Mouse (Mus musculus): ENCODE data around the gene Zswim9. TPM values are rescaled to one million over a fixed set of nuclear protein-coding genes. Genes with fewer than 3 reads are reported as not detected.
A peak's percentile ranks its signal among the peaks of the same experiment; 100 is the strongest.

Zswim9 gene
- 3.6 and 10.3 TPM in 2 replicates for polyA plus RNA-seq (2014; fragmentation: Nextera tagmentation; extraction: Ambion mirVana)

DNA sequence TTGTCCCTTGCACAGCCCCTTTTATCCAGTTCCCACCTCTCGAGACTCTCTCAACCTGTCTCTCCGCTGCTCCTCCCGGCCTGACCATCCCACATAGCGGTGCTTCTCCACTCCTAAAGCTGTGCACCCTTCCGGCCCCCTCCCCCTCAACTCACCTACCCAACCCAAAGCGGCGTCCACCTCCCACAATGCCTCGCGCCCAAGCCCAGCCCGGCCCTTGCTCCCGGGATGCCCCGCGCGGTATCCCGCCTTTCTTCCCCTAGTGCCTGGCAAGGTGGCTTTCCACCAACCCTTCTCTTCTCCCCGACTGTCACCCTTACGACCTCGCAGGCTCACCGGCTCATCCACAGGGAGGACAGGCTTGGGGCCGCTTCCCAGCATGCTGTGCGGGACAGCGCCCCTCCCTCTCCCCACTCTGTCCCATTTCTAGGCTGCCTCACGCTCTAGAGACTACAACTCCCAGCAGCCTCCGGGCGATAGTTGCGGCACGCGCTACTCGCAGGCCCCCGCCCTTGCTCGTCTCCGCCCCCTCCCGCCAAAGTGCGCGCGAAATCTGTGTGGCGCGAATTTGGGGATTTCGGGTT, at the start of gene Zswim9:
Gene Zswim9 (minus strand): TSS at position 414 of the 584 bp plus-strand sequence.
- peak within 1 kb of the TSS; percentile 61 for H3K4me2 ChIP-seq (replicated peaks; ENCODE audit: low read depth, low read length)
- no peaks in the 10 kb centered on the region for H3K4me1 ChIP-seq (ENCODE audit: control insufficient read depth, insufficient read depth, low read length)
- under 1% methylated on average over 39 of the region's 39 CpGs for WGBS
- no peaks in the 10 kb centered on the region for H3K9me3 ChIP-seq (ENCODE audit: control insufficient read depth, low read length)
- H3K27ac ChIP-seq (ENCODE audit: low read depth, low read length), result peak within 1 kb of the TSS; percentile 78; the same call in 1 of the 2 replicates
- no peaks in the 10 kb centered on the region for H3K27me3 ChIP-seq (ENCODE audit: control insufficient read depth, insufficient read depth, low read length)
- peak; percentile 98 for ATAC-seq (ENCODE audit: low FRiP score, low TSS enrichment)
- H3K9ac ChIP-seq (ENCODE audit: low read depth, low read length), result peak within 1 kb of the TSS; percentile 67
- peaks cover 26% of the 10 kb centered on the region for H3K36me3 ChIP-seq (ENCODE audit: control insufficient read depth, insufficient read depth, low read length)
- H3K4me3 ChIP-seq (ENCODE audit: low read length), result peak within 1 kb of the TSS; percentile 65

- H3K27ac ChIP-seq (ENCODE audit: low read depth, low read length), result no peak within 1 kb of the TSS
These were observed 45.8 kb upstream of the Zswim9 start, which contains the start of gene Pla2g4c for GRCm38 (mm10) chr7:13324316-13324715. TSS of gene Pla2g4c (plus strand) at chr7:13324655.

GRCm38 (mm10) chr7:13321424-13321823, 42.9 kb upstream of the Zswim9 start:
- 92% methylated on average over 3 of the region's 3 CpGs for WGBS
- H3K9ac ChIP-seq (ENCODE audit: low read depth, low read length), result no peak overlapping the region
- ATAC-seq (ENCODE audit: low FRiP score, low TSS enrichment), result no peak
- no peak overlapping the region for H3K27ac ChIP-seq (ENCODE audit: low read depth, low read length)
- H3K4me3 ChIP-seq (ENCODE audit: low read length), result no peak overlapping the region
- H3K4me2 ChIP-seq (replicated peaks; ENCODE audit: low read depth, low read length), result no peak overlapping the region
- H3K4me1 ChIP-seq (ENCODE audit: control insufficient read depth, insufficient read depth, low read length), result no peaks in the 10 kb centered on the region
- H3K9me3 ChIP-seq (ENCODE audit: control insufficient read depth, low read length), result no peaks in the 10 kb centered on the region
- H3K36me3 ChIP-seq (ENCODE audit: control insufficient read depth, insufficient read depth, low read length), result no peaks in the 10 kb centered on the region
- H3K27me3 ChIP-seq (ENCODE audit: control insufficient read depth, insufficient read depth, low read length), result no peaks in the 10 kb centered on the region

More at GRCm38 (mm10) chr7:13324316-13324715, 45.8 kb upstream of the Zswim9 start, which contains the start of gene Pla2g4c:
- 92% methylated on average over 2 of the region's 2 CpGs for WGBS
- no peak for ATAC-seq (ENCODE audit: low FRiP score, low TSS enrichment)
- no peak within 1 kb of the TSS for H3K9ac ChIP-seq (ENCODE audit: low read depth, low read length)
- H3K4me3 ChIP-seq (ENCODE audit: low read length), result no peak within 1 kb of the TSS
- no peaks in the 10 kb centered on the region for H3K36me3 ChIP-seq (ENCODE audit: control insufficient read depth, insufficient read depth, low read length)
- H3K4me2 ChIP-seq (replicated peaks; ENCODE audit: low read depth, low read length), result no peak within 1 kb of the TSS
- H3K9me3 ChIP-seq (ENCODE audit: control insufficient read depth, low read length), result no peaks in the 10 kb centered on the region
- no peaks in the 10 kb centered on the region for H3K4me1 ChIP-seq (ENCODE audit: control insufficient read depth, insufficient read depth, low read length)
- H3K27me3 ChIP-seq (ENCODE audit: control insufficient read depth, insufficient read depth, low read length), result no peaks in the 10 kb centered on the region

- Histone ChIP-seq H3K4me3 (ENCODE audit: low read length) (no peak overlapping the region), H3K9ac (ENCODE audit: low read depth, low read length) (no peak overlapping the region), H3K4me1 (ENCODE audit: control insufficient read depth, insufficient read depth, low read length) (no peaks in the 10 kb centered on the region), H3K27ac (ENCODE audit: low read depth, low read length) (no peak overlapping the region), H3K9me3 (ENCODE audit: control insufficient read depth, low read length) (no peaks in the 10 kb centered on the region), H3K36me3 (ENCODE audit: control insufficient read depth, insufficient read depth, low read length) (peaks cover 39% of the 10 kb centered on the region), H3K27me3 (ENCODE audit: control insufficient read depth, insufficient read depth, low read length) (no peaks in the 10 kb centered on the region), H3K4me2 (replicated peaks; ENCODE audit: low read depth, low read length) (no peak overlapping the region)
- ATAC-seq (ENCODE audit: low FRiP score, low TSS enrichment), result no peak
- 87% methylated on average over 5 of the region's 5 CpGs for WGBS
These were observed 35.6 kb upstream of the Zswim9 start for GRCm38 (mm10) chr7:13314095-13314597.

- no peak for ATAC-seq (ENCODE audit: low FRiP score, low TSS enrichment)
- Histone ChIP-seq H3K9me3 (ENCODE audit: control insufficient read depth, low read length) (no peaks in the 10 kb centered on the region), H3K27ac (ENCODE audit: low read depth, low read length) (no peak overlapping the region), H3K4me2 (replicated peaks; ENCODE audit: low read depth, low read length) (no peak overlapping the region), H3K36me3 (ENCODE audit: control insufficient read depth, insufficient read depth, low read length) (peaks cover 65% of the 10 kb centered on the region), H3K27me3 (ENCODE audit: control insufficient read depth, insufficient read depth, low read length) (no peaks in the 10 kb centered on the region), H3K4me1 (ENCODE audit: control insufficient read depth, insufficient read depth, low read length) (no peaks in the 10 kb centered on the region), H3K4me3 (ENCODE audit: low read length) (no peak overlapping the region), H3K9ac (ENCODE audit: low read depth, low read length) (no peak overlapping the region)
- 91% methylated on average over 4 of the region's 4 CpGs for WGBS
These were observed 32.9 kb upstream of the Zswim9 start for GRCm38 (mm10) chr7:13311401-13311800.

- 98% methylated on average over 6 of the region's 6 CpGs for WGBS
- no peak overlapping the region for H3K4me2 ChIP-seq (replicated peaks; ENCODE audit: low read depth, low read length)
These were observed 32.1 kb upstream of the Zswim9 start for GRCm38 (mm10) chr7:13310493-13311199.

GRCm38 (mm10) chr7:13309407-13309806, 30.9 kb upstream of the Zswim9 start:
- WGBS, result 86% methylated on average over 2 of the region's 2 CpGs
- H3K27me3 ChIP-seq (ENCODE audit: control insufficient read depth, insufficient read depth, low read length), result no peaks in the 10 kb centered on the region
- H3K9ac ChIP-seq (ENCODE audit: low read depth, low read length), result no peak overlapping the region
- no peaks in the 10 kb centered on the region for H3K4me1 ChIP-seq (ENCODE audit: control insufficient read depth, insufficient read depth, low read length)
- H3K27ac ChIP-seq (ENCODE audit: low read depth, low read length), result no peak overlapping the region
- peaks cover 83% of the 10 kb centered on the region for H3K36me3 ChIP-seq (ENCODE audit: control insufficient read depth, insufficient read depth, low read length)
- ATAC-seq (ENCODE audit: low FRiP score, low TSS enrichment), result no peak
- no peak overlapping the region for H3K4me3 ChIP-seq (ENCODE audit: low read length)
- H3K4me2 ChIP-seq (replicated peaks; ENCODE audit: low read depth, low read length), result no peak overlapping the region
- no peaks in the 10 kb centered on the region for H3K9me3 ChIP-seq (ENCODE audit: control insufficient read depth, low read length)

More at GRCm38 (mm10) chr7:13310493-13311199, 32.1 kb upstream of the Zswim9 start:
- Histone ChIP-seq H3K4me3 (ENCODE audit: low read length) (no peak overlapping the region), H3K9ac (ENCODE audit: low read depth, low read length) (no peak overlapping the region), H3K4me1 (ENCODE audit: control insufficient read depth, insufficient read depth, low read length) (no peaks in the 10 kb centered on the region), H3K27ac (ENCODE audit: low read depth, low read length) (no peak overlapping the region), H3K36me3 (ENCODE audit: control insufficient read depth, insufficient read depth, low read length) (peaks cover 73% of the 10 kb centered on the region), H3K9me3 (ENCODE audit: control insufficient read depth, low read length) (no peaks in the 10 kb centered on the region), H3K27me3 (ENCODE audit: control insufficient read depth, insufficient read depth, low read length) (no peaks in the 10 kb centered on the region)
- ATAC-seq (ENCODE audit: low FRiP score, low TSS enrichment), result no peak

DNA sequence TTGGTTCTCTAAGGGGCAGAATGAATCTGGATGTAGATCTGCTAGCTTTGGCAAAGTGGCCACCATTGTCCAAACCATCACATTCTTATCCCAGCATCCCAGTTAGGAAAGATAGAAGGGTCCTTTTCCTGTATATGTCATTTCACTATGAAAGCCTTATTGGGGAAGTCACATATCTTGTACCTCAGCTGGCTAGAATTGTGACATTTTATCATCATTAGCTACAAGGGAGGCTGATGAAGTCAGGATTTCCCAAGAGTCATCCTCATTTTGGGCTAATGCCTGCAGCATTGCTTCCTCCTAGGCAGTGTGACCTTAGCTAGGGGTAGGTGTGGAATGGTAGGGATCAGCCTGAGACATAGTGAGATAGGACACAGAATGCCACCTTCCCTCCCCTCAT, 24.9 kb upstream of the Zswim9 start:
- Histone ChIP-seq H3K4me3 (ENCODE audit: low read length) (no peak overlapping the region), H3K9me3 (ENCODE audit: control insufficient read depth, low read length) (no peaks in the 10 kb centered on the region), H3K4me1 (ENCODE audit: control insufficient read depth, insufficient read depth, low read length) (no peaks in the 10 kb centered on the region), H3K27me3 (ENCODE audit: control insufficient read depth, insufficient read depth, low read length) (no peaks in the 10 kb centered on the region), H3K4me2 (replicated peaks; ENCODE audit: low read depth, low read length) (no peak overlapping the region), H3K27ac (ENCODE audit: low read depth, low read length) (no peak overlapping the region), H3K36me3 (ENCODE audit: control insufficient read depth, insufficient read depth, low read length) (peaks cover 91% of the 10 kb centered on the region), H3K9ac (ENCODE audit: low read depth, low read length) (no peak overlapping the region)
- no peak for ATAC-seq (ENCODE audit: low FRiP score, low TSS enrichment)

GRCm38 (mm10) chr7:13302780-13303179, 24.3 kb upstream of the Zswim9 start:
- Histone ChIP-seq H3K9me3 (ENCODE audit: control insufficient read depth, low read length) (no peaks in the 10 kb centered on the region), H3K4me3 (ENCODE audit: low read length) (no peak overlapping the region), H3K9ac (ENCODE audit: low read depth, low read length) (no peak overlapping the region), H3K4me2 (replicated peaks; ENCODE audit: low read depth, low read length) (no peak overlapping the region), H3K27ac (ENCODE audit: low read depth, low read length) (no peak overlapping the region), H3K27me3 (ENCODE audit: control insufficient read depth, insufficient read depth, low read length) (no peaks in the 10 kb centered on the region), H3K4me1 (ENCODE audit: control insufficient read depth, insufficient read depth, low read length) (no peaks in the 10 kb centered on the region), H3K36me3 (ENCODE audit: control insufficient read depth, insufficient read depth, low read length) (peaks cover 89% of the 10 kb centered on the region)
- ATAC-seq (ENCODE audit: low FRiP score, low TSS enrichment), result no peak
- 92% methylated on average over 2 of the region's 2 CpGs for WGBS
